Mouse (Mus musculus): ENCODE measurements around the gene Catip. TPM values are rescaled to one million over a fixed set of nuclear protein-coding genes. Genes with fewer than 3 reads are reported as not detected.

Gene Catip
- total RNA-seq, 2 experiments from 2014 or later: 1.1 to 1.8 TPM

- DNase-seq (ENCODE audit: low spot score in 2 of 2): no peak
- no peak overlapping the region for H3K4me3 ChIP-seq
- no peak overlapping the region for H3K27ac ChIP-seq
- TF ChIP-seq CTCF (conservative IDR thresholded peaks at IDR 0.05): no peak
Measured at GRCm38 (mm10) chr1:74352532-74353096, 9.3 kb upstream of the Catip start.

- no peak for TF ChIP-seq CTCF (conservative IDR thresholded peaks at IDR 0.05)
- DNase-seq (ENCODE audit: low spot score in 2 of 2): no peak
- Histone ChIP-seq H3K4me3 (no peak overlapping the region), H3K27ac (no peak overlapping the region)
Measured at GRCm38 (mm10) chr1:74353453-74354229, 8.3 kb upstream of the Catip start.

- no peak for TF ChIP-seq CTCF (conservative IDR thresholded peaks at IDR 0.05)
- no peak overlapping the region for H3K27ac ChIP-seq
- DNase-seq (ENCODE audit: low spot score in 2 of 2): no peak
- H3K4me3 ChIP-seq: no peak overlapping the region
Measured at GRCm38 (mm10) chr1:74357531-74357930, 4.4 kb upstream of the Catip start.

GRCm38 (mm10) chr1:74359952-74360517 lies 1.9 kb upstream of the Catip start:
- DNase-seq (ENCODE audit: low spot score in 2 of 2): no peak
- no peak for TF ChIP-seq CTCF (conservative IDR thresholded peaks at IDR 0.05)
- H3K27ac ChIP-seq: no peak overlapping the region
- H3K4me3 ChIP-seq: no peak overlapping the region

- Histone ChIP-seq H3K27ac (peak overlapping the region; percentile 67), H3K4me3 (no peak overlapping the region; the same call in 1 of the 2 replicates)
- TF ChIP-seq CTCF (conservative IDR thresholded peaks at IDR 0.05): no peak
- DNase-seq (ENCODE audit: low spot score in 2 of 2): no peak
Measured at GRCm38 (mm10) chr1:74362325-74363229, 669 bp downstream of the Catip start.

GRCm38 (mm10) chr1:74363437-74363836 lies 1.5 kb downstream of the Catip start:
- no peak for DNase-seq (ENCODE audit: low spot score in 2 of 2)
- Histone ChIP-seq H3K4me3 (no peak overlapping the region), H3K27ac (0 out of 2 replicates have a peak overlapping the region, but pooled peaks have one; percentile 18)
- no peak for TF ChIP-seq CTCF (conservative IDR thresholded peaks at IDR 0.05)

GRCm38 (mm10) chr1:74364270-74364669 lies 2.4 kb downstream of the Catip start:
- Histone ChIP-seq H3K27ac (no peak overlapping the region), H3K4me3 (no peak overlapping the region)
- DNase-seq (ENCODE audit: low spot score in 2 of 2): no peak
- TF ChIP-seq CTCF (conservative IDR thresholded peaks at IDR 0.05): no peak

- TF ChIP-seq CTCF (conservative IDR thresholded peaks at IDR 0.05): peak; percentile 41
- peak in 1 of 2 experiments; percentile 31 for DNase-seq (ENCODE audit: low spot score in 2 of 2)
- peak overlapping the region; percentile 41 for H3K4me3 ChIP-seq
- H3K27ac ChIP-seq: no peak overlapping the region
Measured at GRCm38 (mm10) chr1:74367886-74368645, 6.2 kb downstream of the Catip start.

GRCm38 (mm10) chr1:74370040-74370439 lies 8.1 kb downstream of the Catip start:
- no peak for TF ChIP-seq CTCF (conservative IDR thresholded peaks at IDR 0.05)
- Histone ChIP-seq H3K4me3 (no peak overlapping the region), H3K27ac (no peak overlapping the region)
- no peak for DNase-seq (ENCODE audit: low spot score in 2 of 2)

GRCm38 (mm10) chr1:74373372-74373771 lies 11.5 kb downstream of the Catip start:
- no peak for TF ChIP-seq CTCF (conservative IDR thresholded peaks at IDR 0.05)
- no peak overlapping the region for H3K4me3 ChIP-seq
- no peak overlapping the region for H3K27ac ChIP-seq
- DNase-seq (ENCODE audit: low spot score in 2 of 2): no peak

GRCm38 (mm10) chr1:74374980-74375379 lies 13.1 kb downstream of the Catip start, which contains the start of gene Slc11a1:
TSS of gene Slc11a1 (plus strand) at chr1:74375195.
- no peak for DNase-seq (ENCODE audit: low spot score in 2 of 2)
- Histone ChIP-seq H3K27ac (peak within 1 kb of the TSS; percentile 46; the same call in 1 of the 2 replicates), H3K4me3 (no peak within 1 kb of the TSS)
- TF ChIP-seq CTCF (conservative IDR thresholded peaks at IDR 0.05): no peak

- Histone ChIP-seq H3K4me3 (no peak overlapping the region), H3K27ac (peak overlapping the region; percentile 46; the same call in 1 of the 2 replicates)
- TF ChIP-seq CTCF (conservative IDR thresholded peaks at IDR 0.05): no peak
- no peak for DNase-seq (ENCODE audit: low spot score in 2 of 2)
Measured at GRCm38 (mm10) chr1:74375561-74375960, 13.7 kb downstream of the Catip start.
